ENCODE assay signal across 8 mouse cellular contexts in the genomic region with DNA sequence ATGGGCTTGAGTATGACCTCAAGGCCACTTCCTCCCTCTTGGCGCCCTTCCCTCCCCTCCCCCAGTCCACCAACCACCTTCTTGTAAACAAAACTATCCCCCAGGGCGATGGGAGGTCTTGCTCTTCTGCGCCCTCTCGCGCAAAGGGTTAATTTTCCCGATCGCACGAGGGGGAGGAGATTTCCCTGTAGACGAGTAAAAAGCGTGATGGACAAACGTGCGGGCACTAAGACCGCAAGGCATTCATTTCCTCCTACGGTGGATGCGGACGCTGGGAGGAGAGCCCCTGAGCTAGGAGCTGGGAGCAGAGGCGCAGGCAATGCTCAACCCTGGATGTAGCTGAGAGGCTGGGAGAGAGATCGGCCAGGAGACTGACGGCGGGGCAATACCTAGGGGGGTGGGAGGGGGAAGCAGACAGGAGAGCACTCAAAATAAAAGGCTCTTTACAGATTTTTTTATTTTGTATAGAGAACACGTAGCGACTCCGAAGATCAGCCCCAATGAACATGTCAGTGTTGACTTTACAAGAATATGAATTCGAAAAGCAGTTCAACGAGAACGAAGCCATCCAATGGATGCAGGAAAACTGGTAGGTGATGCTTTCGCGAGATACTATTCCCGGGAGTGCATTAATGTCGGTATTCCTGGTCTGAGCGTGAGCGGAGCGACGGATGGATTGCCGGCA. TPM values are rescaled to one million over a fixed set of nuclear protein-coding genes. Genes with fewer than 3 reads are reported as not detected.
A peak's percentile ranks its signal among the peaks of the same experiment; 100 is the strongest.
DNase-seq lines count a peak whose midpoint lies in the region; ATAC-seq lines count a peak whose summit lies in the region.

A gene (plus strand): TSS at position 176 of the 685 bp plus-strand sequence.

- H3K9ac ChIP-seq in hindbrain, embryonic 14.5 days = peak within 1 kb of the TSS; percentile 99

- H3K27ac ChIP-seq in hindbrain, embryonic 14.5 days = peak within 1 kb of the TSS; percentile 97

- H3K4me3 ChIP-seq in hindbrain, embryonic 14.5 days (replicated peaks; ENCODE audit: low read length) = peak within 1 kb of the TSS; percentile 85

- H3K27me3 ChIP-seq in hindbrain, embryonic 14.5 days (ENCODE audit: control insufficient read depth, insufficient read depth, low read length) = no peaks in the 10 kb centered on the region

- DNase-seq in MN1 (ENCODE audit: low spot score) = peak; percentile 81
- peak; percentile 88 for DNase-seq in cerebellum, adult 11-12 months
- DNase-seq in hindbrain, embryonic 14.5 days (ENCODE audit: low spot score) = peak; percentile 84
- peak; percentile 70 for DNase-seq in left cerebral cortex, adult 11 months (ENCODE audit: low spot score)
- DNase-seq in lung, postnatal 36 days = peak; percentile 48
- peak; percentile 88 for DNase-seq in right cerebral cortex, adult 18-20 months
- DNase-seq in urinary bladder, postnatal 25 days (ENCODE audit: low spot score) = peak; percentile 55

- peak within 1 kb of the TSS; percentile 84 for H3K4me2 ChIP-seq in hindbrain, embryonic 14.5 days (replicated peaks)

- H3K4me1 ChIP-seq in hindbrain, embryonic 14.5 days (replicated peaks; ENCODE audit: control insufficient read depth, insufficient read depth, low read length) = peaks cover 21% of the 10 kb centered on the region

- no peaks in the 10 kb centered on the region for H3K9me3 ChIP-seq in hindbrain, embryonic 14.5 days (ENCODE audit: control insufficient read depth, low read length)

- under 1% methylated on average over 35 of the region's 35 CpGs for WGBS in hindbrain, embryonic 14.5 days

- H3K36me3 ChIP-seq in hindbrain, embryonic 14.5 days (replicated peaks; ENCODE audit: control insufficient read depth, insufficient read depth) = no peaks in the 10 kb centered on the region

- peak; percentile 70 for ATAC-seq in frontal cortex, adult (ENCODE audit: low TSS enrichment)
- ATAC-seq in hindbrain, embryonic 14.5 days (ENCODE audit: low FRiP score) = peak; percentile 69

RNA-seq across cellular contexts. Expression of the gene that starts here (rescaled TPM):
- polyA plus RNA-seq in hindbrain, embryonic 14.5 days (2014; fragmentation: Nextera tagmentation; extraction: Ambion mirVana) = 27.5 and 39.5 TPM in 2 replicates

Comparison
In these comparisons a context has a peak if more than half of its experiments do, and no peak if none do; other contexts are left out.
1. Peak in every context shown above with its lines: DNase-seq, ATAC-seq, H3K4me3 ChIP-seq and H3K27ac ChIP-seq.